Mouse (Mus musculus) natural killer cell, adult 2 months (primary cell): ENCODE results near the gene Plekha5.

Source experiments
- DNase-seq, 2 experiments: peaks; one replicate each; pipeline ENCODE4 v3.0.0; 2022; ENCODE audit warnings: low spot score in 2 of 2

Gene Plekha5

GRCm38 (mm10) chr6:140455851-140456250 lies 32.0 kb downstream of the Plekha5 start:
- no peak for DNase-seq

- DNase-seq: no peak
Measured at GRCm38 (mm10) chr6:140456393-140457163, 32.7 kb downstream of the Plekha5 start.

DNA sequence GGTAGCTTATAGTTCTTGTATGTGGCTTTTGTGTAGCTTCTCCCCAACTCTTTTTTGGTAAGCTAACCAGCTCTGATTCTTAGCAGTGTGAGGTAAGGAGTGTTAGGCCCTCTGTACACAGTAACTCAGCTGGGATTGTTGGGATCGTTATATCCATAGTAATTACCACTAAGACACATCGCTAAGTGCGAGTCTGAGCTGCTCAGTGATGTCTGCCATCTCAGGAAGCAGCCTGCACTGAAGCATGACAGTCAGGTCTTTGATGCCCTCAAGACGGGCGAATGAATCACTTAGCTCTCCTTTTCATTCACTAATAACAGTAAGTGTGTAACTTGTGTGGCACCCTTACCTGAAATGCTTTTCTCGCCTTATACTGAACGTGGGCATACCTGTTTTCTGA lies 36.5 kb downstream of the Plekha5 start:
- DNase-seq: no peak

GRCm38 (mm10) chr6:140464818-140465217 lies 41.0 kb downstream of the Plekha5 start:
- no peak for DNase-seq

DNA sequence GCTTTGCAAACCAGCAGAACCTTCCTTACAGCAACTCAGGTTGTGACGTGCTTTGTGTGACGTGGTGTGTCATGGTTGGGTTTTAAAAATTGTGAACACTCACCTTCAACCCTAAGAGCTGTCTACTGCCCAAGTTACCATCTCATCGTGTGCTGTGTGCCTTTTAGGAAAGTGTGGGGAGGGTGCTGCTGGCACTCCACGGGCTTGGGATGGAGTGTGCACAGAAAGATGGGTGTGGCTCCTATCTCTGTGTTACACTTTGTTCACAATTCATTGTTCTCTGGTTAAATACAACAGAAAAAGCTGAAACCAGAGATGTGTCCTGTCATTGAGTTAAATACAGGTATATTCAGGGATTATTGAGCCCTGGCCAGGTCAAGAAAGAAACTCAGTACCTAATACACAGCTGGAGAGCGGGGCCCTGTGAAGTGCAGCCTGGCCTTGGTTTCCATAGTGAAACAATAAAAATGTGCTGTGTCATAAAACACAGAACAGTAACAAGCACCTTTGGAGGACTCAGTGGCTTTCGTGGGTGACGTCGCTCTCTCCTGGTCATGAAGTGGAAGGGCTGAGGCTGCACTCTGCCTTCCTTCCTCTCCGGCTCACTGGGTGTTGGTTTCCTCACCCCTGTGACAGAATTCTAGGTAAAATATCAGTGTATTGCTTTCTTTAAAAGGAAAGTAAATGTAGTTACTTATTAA lies 42.2 kb downstream of the Plekha5 start:
- DNase-seq: peak; percentile 3 to 27

DNA sequence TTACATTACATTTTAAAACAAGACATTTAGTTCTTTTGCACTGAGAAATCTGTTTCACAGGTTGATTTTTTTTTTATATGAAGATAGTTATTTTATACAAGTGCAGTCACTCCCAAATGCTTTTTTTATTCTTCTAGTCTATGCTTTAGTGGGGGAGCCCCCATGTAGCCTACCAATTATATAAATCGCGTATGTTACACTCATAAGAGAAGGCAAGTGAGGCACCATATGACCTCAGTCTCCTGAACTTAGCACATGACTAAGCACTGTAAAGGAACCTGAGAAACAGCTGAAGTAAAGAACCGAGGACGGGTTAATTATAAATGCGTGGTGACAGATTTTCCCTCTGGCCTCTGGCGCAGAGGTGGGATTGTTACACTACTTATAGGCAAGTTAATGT lies 43.0 kb downstream of the Plekha5 start:
- no peak for DNase-seq

- no peak for DNase-seq
Measured at GRCm38 (mm10) chr6:140467851-140468250, 44.0 kb downstream of the Plekha5 start.

DNA sequence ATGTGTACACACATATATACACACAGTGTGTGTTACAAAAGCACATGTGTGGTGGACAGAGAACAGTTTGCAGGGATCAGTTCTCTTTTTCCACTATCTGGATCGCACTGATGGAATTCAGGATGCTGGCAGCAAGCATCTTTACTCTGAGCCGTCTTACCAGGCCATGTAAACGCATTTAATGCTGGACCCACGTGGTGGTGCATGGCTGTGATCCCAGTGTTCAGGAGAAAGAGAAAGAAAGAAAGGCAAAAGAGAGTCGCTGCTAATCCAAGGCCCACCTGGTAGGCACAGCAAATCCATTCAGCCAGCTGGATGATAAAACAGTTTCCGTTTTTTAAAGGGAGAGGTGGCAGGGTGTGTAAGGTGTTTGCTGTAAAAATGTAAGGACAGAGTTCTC lies 45.9 kb downstream of the Plekha5 start:
- DNase-seq: no peak

GRCm38 (mm10) chr6:140471751-140472150 lies 47.9 kb downstream of the Plekha5 start:
- no peak for DNase-seq

DNA sequence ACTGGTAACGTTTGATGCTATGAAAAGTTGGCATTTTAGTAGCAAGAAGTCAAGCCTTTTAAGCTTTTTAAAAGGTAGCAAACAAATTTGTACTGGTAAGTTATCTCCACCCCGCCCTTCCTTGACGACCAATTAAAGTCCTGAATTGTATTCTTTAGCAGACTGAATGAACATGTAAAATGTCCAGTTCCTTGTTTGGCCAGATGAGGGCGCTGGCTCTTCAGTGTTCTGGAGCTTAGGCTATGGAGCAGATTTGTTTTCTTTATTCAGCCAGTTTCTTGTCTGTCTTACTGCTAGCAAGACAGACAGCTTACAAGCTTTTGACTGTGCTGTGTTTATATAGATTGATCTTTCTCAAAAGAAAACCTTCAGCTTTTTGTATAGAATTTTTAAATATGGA lies 48.5 kb downstream of the Plekha5 start:
- peak; percentile 33 to 41 for DNase-seq

GRCm38 (mm10) chr6:140475393-140476087 lies 51.7 kb downstream of the Plekha5 start:
- DNase-seq: no peak

- DNase-seq: no peak
Measured at GRCm38 (mm10) chr6:140476981-140477380, 53.1 kb downstream of the Plekha5 start.

- no peak for DNase-seq
Measured at GRCm38 (mm10) chr6:140478031-140478430, 54.2 kb downstream of the Plekha5 start.

DNA sequence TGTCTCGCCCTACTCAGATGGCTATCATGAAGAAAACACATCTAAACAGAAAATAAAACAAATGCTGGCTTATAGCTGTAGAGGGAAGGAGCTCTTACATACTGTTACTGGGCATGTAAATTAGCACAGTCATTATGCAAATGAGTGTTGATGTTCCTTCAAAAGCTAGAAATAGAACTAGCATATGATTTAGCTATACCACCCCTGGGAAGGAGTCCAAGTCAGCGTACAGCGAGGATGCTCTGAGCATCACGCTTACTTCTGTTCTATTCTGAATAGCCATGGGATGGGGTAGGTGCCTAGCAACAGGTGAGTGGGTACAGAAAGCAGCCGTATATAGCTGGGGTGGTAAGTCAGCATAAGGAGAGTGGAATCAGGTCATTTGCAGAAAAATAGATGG lies 55.1 kb downstream of the Plekha5 start:
- no peak for DNase-seq

DNA sequence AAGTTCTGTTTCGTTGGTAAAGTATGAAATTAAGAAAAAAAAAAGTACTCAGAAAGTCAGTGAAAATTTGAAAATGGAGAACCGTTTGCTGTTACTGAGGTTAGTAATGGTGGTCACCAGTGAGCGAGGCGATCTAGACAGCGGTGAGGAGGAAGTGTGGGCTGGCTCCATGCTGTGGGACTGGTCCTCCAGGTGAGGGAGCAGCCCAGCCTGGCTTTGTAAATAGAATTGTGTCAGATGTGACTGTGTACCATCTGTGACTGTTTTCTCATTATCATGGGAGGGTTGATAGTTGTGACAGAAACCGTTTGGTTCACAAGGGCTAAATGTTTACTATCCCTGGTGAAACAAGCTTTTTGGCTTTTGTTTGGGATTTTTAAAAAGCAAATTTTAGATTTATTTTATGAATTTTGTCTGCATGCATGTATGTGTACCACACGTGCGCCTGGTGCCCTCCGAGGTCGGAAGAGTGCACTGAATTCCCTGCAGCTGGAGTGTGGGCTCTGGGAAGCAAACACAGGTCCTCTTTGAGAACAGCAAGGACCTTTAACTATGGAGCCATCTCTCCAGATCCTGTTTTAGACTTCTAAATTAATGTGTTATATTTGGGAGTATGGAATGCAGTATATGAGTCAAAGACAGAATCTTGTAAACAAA lies 56.7 kb downstream of the Plekha5 start:
- no peak for DNase-seq

DNA sequence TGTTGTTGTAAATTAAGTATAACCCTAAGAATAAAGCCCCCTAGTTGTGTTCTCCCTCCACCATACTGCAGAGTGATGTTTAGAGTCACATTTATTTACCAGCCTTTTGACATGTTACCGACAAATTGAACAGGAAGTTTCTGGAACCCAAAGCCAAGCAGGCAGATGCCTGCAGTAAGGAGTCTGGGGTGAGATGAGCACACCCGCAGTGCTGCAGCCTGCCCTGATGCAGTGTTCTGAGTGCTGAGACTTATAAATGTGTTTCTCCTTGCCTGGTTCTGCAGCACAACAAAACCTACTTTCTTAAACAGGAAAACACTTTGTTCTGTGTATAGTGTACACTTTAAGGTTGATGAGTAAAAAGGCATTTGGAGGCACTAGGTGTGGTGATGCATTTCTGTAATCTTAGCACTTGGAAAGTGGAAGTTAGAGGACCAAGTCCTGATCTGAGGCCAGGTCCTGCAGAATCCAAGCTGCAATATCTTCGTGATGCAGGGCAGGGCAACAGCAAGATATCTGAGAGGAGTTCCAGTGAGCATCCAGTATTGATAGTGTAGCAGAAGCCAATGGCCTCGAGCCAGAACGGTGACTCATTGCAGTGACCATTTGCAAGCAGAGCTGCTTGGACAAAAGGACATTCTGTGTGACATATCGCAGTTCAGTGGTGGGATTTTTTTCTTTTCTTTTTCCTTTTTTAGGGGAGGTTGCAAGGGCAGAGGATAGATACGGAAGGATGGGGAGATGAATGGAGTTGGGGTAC lies 58.0 kb downstream of the Plekha5 start:
- no peak for DNase-seq

DNA sequence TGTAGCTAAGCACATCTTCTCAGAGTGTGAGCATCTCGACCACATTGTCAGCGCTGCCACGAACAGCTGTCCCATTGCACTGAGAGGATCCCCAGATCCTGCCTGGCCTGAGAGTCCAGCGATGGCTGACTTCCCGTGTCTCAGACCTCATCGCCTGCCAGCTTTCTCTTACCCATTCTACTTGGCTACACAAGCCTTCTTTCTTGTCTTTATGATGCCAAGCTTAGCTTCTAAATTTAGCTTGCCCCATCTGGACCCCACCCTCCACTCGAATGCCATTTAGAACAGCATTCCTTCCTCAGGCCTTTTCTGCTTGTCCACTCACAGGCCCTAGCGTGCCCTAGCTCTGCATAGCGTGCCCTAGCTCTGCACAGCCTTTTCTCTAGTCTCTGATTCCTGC lies 60.3 kb downstream of the Plekha5 start:
- no peak for DNase-seq

DNA sequence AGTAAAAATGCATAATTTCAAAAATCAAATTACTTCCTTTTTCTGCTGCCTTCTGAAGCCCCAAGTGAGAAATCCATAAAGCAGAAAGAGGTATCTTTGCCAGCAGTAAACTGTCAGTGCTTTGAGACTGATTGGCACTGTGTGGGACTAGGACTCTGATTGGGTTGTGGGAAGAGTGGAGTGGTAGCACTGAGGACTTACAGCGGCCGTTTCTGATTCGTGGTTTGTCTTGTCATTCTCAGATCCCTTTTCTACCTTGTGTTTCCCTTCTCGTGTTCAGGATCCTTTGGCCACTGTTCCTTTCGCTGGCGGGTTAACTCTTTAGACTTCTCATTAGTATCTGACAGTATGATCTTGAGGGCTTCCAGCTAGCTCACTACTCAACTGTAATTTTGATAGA lies 61.8 kb downstream of the Plekha5 start:
- no peak for DNase-seq

DNA sequence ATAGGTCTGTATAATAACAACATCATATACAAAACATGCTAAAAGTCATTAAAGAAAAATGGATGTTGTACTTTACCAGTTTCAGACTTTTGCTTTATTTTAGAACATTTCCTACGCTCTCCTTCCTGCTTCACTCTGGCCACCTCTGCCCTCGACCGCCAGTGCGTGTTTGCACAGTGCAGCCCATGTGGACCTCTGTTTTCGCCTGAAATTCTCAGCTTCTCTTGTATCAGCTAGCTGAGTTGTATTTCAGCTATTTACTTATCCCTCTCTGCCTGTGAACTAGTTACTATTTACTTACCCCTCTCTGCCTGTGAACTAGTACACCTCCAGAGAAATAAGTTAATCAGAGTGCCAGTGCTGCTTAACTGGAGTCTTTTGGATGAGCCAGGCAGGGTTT lies 62.8 kb downstream of the Plekha5 start:
- no peak for DNase-seq

DNA sequence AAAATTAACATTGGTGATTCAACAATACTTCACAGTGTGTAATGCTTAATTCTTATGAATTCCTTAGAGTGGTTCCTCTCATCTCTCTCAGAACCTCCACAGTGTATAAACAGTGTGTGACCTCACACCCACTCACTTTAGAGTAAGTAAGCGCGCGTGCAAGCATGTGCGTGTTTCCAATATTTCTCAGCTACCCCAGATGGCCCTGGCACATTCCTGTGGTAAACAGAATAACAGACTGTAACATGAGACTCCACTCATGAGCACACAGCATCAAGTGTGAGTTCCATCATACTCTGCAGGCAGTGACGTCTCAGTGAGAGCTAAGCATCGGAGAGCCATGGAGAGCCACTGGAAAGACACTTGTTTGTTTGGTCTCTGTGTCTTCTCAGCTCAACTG lies 63.6 kb downstream of the Plekha5 start:
- no peak for DNase-seq

DNA sequence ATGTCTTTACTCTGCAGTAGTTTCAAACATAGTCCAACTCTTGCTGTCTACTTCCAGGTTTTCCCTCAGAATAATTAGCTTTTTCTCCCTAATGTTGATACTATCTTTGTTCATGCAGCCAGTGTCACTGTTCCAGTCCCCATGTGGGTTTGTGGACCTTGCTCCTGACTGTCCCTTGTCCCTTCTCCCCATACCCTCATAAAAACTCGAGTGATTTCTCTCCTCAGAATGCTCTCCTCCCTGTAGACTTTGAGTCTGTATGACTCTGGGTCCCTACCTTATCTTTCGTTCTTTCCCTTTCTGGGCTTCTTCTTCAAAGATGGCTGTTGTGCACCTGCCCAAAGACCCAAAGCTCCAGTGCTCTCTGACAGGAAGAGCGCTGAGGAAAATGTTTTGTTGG lies 64.8 kb downstream of the Plekha5 start:
- no peak for DNase-seq

GRCm38 (mm10) chr6:140489570-140489969 lies 65.7 kb downstream of the Plekha5 start:
- DNase-seq: no peak
